Mouse (Mus musculus) CD4-positive, CD25-positive, alpha-beta regulatory T cell, adult 4 months (primary cell): ENCODE data around the gene Usp17la. TPM values are rescaled to one million over a fixed set of nuclear protein-coding genes. Genes with fewer than 3 reads are reported as not detected.
"Not testable (repeated sequence)": the region's sequence is repeated elsewhere in the genome, so short reads cannot be mapped to it uniquely, and the experiment has no call there.

Experiments used
- ATAC-seq: one replicate; pipeline ENCODE4 v1.8.0; 2017
- polyA plus RNA-seq, 2 experiments: library from polyadenylated mRNA; unstranded; fragments of 100-300 nt; shearing (Covaris generic); gene quantifications; one replicate each; pipeline ENCODE4 v1.2.1; 2017

The Usp17la gene
- polyA plus RNA-seq = not detected

DNA sequence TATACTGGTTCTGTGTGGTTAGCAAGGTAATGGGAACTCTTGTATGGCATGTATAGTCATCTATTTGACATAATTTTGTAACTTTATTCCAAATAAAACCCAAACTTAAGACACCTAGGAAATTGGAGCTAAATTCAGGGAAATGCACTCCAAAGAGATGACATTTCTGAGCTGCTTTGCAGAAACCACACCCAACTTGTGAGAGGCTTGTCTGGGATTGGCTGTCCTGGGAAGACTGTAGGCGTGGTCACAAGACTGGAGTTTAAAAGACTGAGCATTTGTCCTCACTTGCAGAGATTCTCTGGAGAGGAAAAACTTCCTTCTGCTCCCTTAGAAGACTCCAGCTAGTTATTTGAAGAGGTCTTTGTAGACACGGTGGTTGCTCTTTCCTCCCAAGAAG is at the start of gene Usp17la:
Gene Usp17la, plus strand, starts transcription at position 301 of the 400 bp plus-strand sequence.
- not testable (repeated sequence) for ATAC-seq

DNA sequence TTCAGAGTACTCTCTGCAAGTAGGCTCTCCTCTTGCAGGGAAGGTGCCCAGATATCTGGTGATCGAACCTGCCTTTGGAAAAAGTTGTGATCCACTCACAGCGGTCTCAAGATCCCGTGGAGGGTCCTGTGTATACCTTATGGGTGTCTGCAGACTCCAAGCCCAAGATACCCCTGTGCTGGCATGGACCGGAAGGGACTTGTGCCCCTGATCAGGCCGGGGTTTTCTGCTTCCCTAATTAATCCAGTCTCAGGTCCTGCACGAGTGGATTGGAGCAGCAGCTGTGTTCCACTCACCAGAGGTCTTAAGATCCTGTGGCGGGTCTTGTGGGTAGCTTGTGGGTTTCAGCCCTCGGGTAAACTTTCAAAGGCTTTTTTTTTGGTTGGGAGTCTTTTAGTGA is 46.5 kb upstream of the Usp17la start:
- not testable (repeated sequence) for ATAC-seq

DNA sequence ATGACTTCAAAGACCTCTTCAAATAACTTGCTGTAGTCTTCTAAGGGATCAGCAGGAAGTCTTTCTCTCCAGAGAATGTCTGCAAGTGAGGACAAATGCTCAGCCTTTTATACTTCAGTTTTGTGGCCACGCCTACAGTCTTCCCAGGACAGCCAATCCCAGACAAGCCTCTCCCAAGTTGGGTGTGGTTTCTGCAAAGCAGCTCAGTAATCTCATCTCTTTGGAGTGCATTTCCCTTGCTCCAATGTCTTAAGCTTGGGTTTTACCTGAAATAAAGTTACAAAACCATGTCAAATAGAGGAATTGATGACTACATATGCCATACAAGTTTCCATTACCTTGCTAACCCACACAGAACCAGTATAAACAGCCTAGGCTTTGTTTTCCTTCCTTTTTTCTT is 14.3 kb upstream of the Usp17la start, which contains the start of gene Usp17lb:
Gene Usp17lb, minus strand, starts transcription at position 101 of the 400 bp plus-strand sequence.
- no peak for ATAC-seq

DNA sequence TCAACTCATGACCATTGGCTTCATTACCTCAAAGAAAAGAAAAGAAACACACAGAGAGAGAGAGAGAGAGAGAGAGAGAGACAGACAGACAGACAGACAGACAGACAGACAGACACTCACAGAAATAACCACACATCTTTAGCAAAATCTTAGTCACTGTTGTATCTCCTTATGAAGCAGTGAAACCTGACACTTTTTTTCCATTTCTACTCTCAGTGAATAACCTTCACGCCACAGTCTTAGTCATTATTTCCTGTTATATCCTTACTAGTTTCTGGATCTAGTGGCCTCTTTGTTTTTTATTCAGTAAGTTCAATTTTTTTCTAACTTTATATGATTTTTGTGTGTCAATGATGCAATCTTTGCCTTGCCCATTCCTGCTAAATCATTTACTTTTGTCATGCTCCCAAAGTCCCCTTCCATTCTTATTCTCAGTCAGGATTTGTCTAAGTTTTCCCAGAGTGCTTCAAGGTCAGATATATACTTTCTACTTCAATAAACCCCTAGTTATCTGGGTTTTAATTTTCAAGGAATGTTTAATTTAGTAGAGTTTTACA is 13.0 kb upstream of the Usp17la start:
- no peak for ATAC-seq

DNA sequence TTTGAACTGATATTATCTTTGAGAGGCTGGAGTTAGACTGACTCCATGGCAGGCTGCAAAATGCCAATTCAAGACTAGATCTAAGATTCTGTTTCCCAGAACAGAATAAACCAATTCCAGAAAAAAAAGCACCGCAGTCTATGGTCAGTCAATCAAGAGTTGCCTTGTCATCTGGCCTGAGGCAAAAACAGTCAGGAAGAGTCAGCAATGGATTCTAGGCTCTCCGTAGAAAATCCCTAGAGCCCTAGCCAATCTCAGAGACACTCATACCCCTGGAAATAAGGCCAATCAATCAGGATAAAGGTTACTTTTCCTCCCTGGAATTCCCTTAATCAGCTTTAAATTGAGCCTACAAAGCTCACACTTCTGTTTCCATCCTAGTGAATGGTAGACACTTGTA is 5.3 kb upstream of the Usp17la start:
- not testable (repeated sequence) for ATAC-seq

DNA sequence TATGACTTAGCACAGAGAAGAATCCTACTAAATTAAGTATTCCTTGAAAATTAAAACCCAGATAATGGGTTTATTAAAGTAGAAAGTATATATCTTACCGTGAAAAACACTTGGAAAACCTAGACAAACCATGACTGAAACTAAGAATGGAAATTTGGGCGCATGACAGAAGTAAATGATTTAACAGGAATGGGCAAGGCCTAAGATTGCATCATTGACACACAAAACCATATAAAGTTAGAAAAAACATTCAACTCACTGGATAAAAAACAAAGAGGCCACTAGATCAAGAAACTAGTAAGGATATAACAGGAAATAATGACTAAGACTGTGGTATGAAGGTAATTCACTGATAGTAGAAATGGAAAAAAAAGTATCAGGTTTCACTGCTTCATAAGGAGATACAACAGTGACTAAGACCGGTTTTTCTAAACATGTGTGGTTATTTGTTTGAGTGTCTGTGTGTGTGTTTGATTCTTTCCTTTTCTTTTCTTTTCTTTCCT is 1.5 kb upstream of the Usp17la start:
- ATAC-seq = no peak

DNA sequence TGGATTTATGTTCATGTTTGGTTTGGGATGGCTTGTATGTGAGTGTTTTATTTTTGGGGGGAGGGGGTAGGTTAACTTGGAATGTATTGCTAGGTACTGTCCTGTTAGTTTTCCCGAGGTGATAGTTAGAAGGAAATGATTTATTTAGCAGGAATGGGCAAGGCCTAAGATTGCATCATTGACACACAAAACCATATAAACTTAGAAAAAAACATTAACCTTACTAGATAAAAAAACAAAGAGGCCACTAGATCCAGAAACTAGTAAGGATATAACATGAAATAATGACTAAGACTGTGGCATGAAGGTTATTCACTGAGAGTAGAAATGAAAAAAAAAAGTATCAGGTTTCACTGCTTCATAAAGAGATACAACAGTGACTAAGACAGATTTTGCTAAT is 874 bp downstream of the Usp17la start:
- no peak for ATAC-seq

DNA sequence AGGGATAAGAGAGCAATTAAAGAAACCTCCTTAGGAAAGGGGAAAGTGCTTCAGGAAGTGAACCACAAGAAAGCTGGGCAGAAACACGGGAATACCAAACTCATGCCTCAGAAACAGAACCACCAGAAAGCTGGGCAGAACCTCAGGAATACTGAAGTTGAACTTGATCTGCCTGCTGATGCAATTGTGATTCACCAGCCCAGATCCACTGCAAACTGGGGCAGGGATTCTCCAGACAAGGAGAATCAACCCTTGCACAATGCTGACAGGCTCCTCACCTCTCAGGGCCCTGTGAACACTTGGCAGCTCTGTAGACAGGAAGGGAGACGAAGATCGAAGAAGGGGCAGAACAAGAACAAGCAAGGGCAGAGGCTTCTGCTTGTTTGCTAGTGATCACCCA is 4.6 kb downstream of the Usp17la start:
- no peak for ATAC-seq

DNA sequence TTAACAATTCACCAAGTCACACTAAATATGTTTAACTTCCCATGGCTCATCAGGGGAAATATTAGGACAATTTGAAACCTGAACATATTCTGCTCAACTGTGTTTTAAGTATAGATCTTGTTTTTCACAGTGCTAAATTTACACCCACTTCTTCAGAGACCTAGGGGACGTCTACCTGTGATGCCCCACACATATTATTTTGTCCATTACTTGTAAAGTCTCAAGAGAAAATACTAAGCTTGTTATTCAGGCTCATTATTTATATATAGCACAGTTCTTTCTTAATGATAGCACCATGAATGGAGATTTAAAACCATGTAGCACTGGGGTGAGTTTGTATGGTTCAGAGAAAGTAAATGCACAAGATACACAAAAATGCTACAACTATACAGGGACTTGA is 20.9 kb downstream of the Usp17la start, which contains the start of gene Olfr665:
Gene Olfr665, plus strand, starts transcription at position 301 of the 400 bp plus-strand sequence.
- no peak for ATAC-seq

DNA sequence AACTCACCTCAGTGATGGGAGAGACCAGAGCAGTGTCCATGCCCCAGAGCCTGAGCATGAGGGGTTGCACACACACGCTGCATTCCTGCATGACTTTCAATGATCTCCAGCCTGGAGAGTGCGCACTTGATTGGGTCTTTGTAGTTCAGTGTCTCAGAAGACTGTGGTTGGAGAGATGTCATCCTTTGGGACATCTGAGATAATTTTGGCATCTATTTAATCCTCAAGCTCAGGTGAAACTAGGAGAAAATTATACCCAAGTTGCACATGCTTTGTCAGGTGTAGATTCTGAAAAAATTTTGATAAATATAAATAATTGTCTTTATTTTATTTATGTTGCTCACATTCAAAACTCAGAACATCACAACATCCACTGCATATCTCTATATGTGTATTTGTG is 39.0 kb downstream of the Usp17la start, which contains the start of gene Olfr666:
Gene Olfr666, minus strand, starts transcription at position 101 of the 400 bp plus-strand sequence.
- no peak for ATAC-seq

Other genes with a start within 250 kb of the Usp17la start
- not detected for gene Olfr656, start 243.1 kb upstream of the Usp17la start, polyA plus RNA-seq
- not detected for gene Olfr657, start 232.2 kb upstream of the Usp17la start, polyA plus RNA-seq
- gene Olfr658, start 209.7 kb upstream of the Usp17la start, polyA plus RNA-seq = not detected
- not detected for gene Olfr659, start 190.3 kb upstream of the Usp17la start, polyA plus RNA-seq
- under 1 TPM in 1 of 2 experiments, not detected in 1; 0.12 TPM for gene Olfr661, start 170.5 kb upstream of the Usp17la start, polyA plus RNA-seq
- not detected for gene Usp17le, start 79.5 kb upstream of the Usp17la start, polyA plus RNA-seq
- gene Usp17lb, start 14.4 kb upstream of the Usp17la start, polyA plus RNA-seq = not detected
- not detected for gene Olfr665, start 21.0 kb downstream of the Usp17la start, polyA plus RNA-seq
- not detected for gene Olfr666, start 38.9 kb downstream of the Usp17la start, polyA plus RNA-seq
- gene Olfr667, start 64.5 kb downstream of the Usp17la start, polyA plus RNA-seq = not detected
- gene Olfr668, start 71.0 kb downstream of the Usp17la start, polyA plus RNA-seq = not detected
- not detected for gene Olfr669, start 77.2 kb downstream of the Usp17la start, polyA plus RNA-seq
- not detected for gene Olfr670, start 105.6 kb downstream of the Usp17la start, polyA plus RNA-seq
- not detected for gene Olfr671, start 122.1 kb downstream of the Usp17la start, polyA plus RNA-seq
- gene Olfr672, start 145.0 kb downstream of the Usp17la start, polyA plus RNA-seq = not detected
- not detected for gene Olfr675, start 171.5 kb downstream of the Usp17la start, polyA plus RNA-seq
- not detected for gene Olfr676, start 175.7 kb downstream of the Usp17la start, polyA plus RNA-seq
- gene Olfr677, start 194.4 kb downstream of the Usp17la start, polyA plus RNA-seq = not detected
- gene Olfr678, start 207.5 kb downstream of the Usp17la start, polyA plus RNA-seq = not detected
- not detected for gene Olfr679, start 224.2 kb downstream of the Usp17la start, polyA plus RNA-seq
- not detected for gene Olfr680-ps1, start 235.8 kb downstream of the Usp17la start, polyA plus RNA-seq